Mouse (Mus musculus) spleen, adult 2 months (tissue): ENCODE measurements around the gene Rab11fip5.

Experiments
- CTCF ChIP-seq: fragments of 200-500 bp; IDR thresholded peaks from 2 replicates; pipeline ENCODE4 v1.5.1; 2011; ENCODE audit warnings: mild to moderate bottlenecking, inconsistent platforms; ENCODE audit not compliant: insufficient read depth, insufficient read length, insufficient replicate concordance; ENCODE audit errors: extremely low read depth
- POLR2A ChIP-seq: fragments of 200-500 bp; IDR thresholded peaks from 2 replicates; pipeline ENCODE4 v1.6.1; 2011; ENCODE audit warnings: low read depth, low read length, inconsistent platforms

DNA sequence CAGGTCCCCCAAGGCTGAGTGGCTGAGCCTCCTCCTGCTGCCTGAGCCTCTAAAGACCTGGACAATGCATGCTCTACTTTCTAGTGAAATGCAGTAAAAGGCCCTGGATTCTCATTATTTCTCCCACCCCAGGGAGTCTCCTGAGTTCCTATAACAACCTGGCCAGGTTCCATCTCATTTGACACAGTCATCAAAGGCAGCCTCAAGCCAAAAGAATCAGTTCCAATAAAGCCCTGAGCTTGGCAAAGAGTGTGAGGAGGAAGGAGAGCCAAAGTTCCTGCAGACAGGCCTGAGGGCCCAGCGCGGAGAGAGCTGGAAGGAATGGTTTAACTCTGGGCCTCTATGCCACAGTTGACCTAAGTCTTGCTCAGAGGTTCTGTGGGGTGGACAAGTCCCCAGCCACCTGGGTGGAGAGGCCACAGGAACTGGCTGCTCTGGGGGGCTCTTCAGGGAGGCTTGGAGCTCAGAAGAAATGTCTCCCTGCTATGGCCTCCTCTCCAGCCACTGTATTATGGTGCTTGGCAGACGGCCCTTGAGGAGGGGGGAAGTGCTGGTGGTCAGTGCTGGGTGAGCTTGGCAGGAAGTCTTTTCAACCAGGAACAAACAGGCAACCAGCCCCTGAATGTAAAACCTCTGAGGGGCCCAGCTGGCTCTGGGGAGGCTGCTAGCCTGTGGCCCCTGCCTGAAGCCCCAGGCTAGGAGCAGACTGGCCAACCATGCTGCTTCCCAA is 71.9 kb downstream of the Rab11fip5 start:
- TF ChIP-seq CTCF (no peak), POLR2A (no peak)
